Mouse (Mus musculus) limb, embryonic 11.5 days (tissue): ENCODE measurements at regions not wholly inside any gene's neighbourhood (a gene's known extent, or its start where the extent isn't known, plus 50 kb on each side); places are given as distances from the start of the nearest gene placed in this dataset.

Experiments used
- ATAC-seq: fragments of 200-750 bp; cut with Nextera tagmentation; 2 replicates; pipeline ENCODE4 v1.8.0; 2017; ENCODE audit warnings: low read depth; ENCODE audit not compliant: insufficient number of reproducible peaks, low FRiP score, low TSS enrichment
- DNase-seq: peaks from one replicate; pipeline ENCODE4 v3.0.0-alpha.2; 2015; ENCODE audit warnings: low spot score
- H3K27ac ChIP-seq: fragments of 300-500 bp; sonication (generic); replicated peaks from 2 replicates; pipeline ENCODE4 v1.5.1; 2014; ENCODE audit warnings: low read depth, mild to moderate bottlenecking, low read length
- H3K27me3 ChIP-seq: fragments of 300-500 bp; sonication (generic); 2 replicates; pipeline ENCODE4 v1.6.1; 2014; ENCODE audit warnings: mild to moderate bottlenecking, low read length, mixed read lengths; ENCODE audit not compliant: control insufficient read depth, insufficient read depth
- H3K36me3 ChIP-seq: fragments of 300-500 bp; sonication (generic); 2 replicates; pipeline ENCODE4 v1.6.1; 2014; ENCODE audit warnings: mild to moderate bottlenecking, low read length, moderate library complexity, mixed read lengths; ENCODE audit not compliant: control insufficient read depth, insufficient read depth
- H3K4me1 ChIP-seq: fragments of 300-500 bp; sonication (generic); 2 replicates; pipeline ENCODE4 v1.6.1; 2014; ENCODE audit warnings: low read length, mixed read lengths; ENCODE audit not compliant: control insufficient read depth, insufficient read depth
- H3K4me2 ChIP-seq: fragments of 300-500 bp; sonication (generic); 2 replicates; pipeline ENCODE4 v1.6.1; 2014; ENCODE audit warnings: low read depth, mild to moderate bottlenecking, moderate library complexity; ENCODE audit not compliant: severe bottlenecking
- H3K4me3 ChIP-seq: fragments of 300-500 bp; sonication (generic); 2 replicates; pipeline ENCODE4 v1.5.1; 2014; ENCODE audit warnings: low read depth, low read length
- H3K9ac ChIP-seq: fragments of 300-500 bp; sonication (generic); 2 replicates; pipeline ENCODE4 v1.6.1; 2014; ENCODE audit warnings: mild to moderate bottlenecking, low read length
- H3K9me3 ChIP-seq: fragments of 300-500 bp; sonication (generic); 2 replicates; pipeline ENCODE4 v1.6.1; 2016; ENCODE audit warnings: low read length; ENCODE audit not compliant: control insufficient read depth
- WGBS: fragments of 180-500 bp; shearing (Covaris S2); extraction: QIAGEN DNeasy Blood & Tissue Kit; methylation state at CpG from one replicate; pipeline ENCODE4 v1.1.7; 2014; 5-methylcytosine and 5-hydroxymethylcytosine counted together

GRCm38 (mm10) chr12:69023594-69023993 is 135.4 kb downstream of the Rps29 start:
- Histone ChIP-seq H3K9ac (no peak overlapping the region), H3K9me3 (no peaks in the 10 kb centered on the region), H3K27ac (no peak overlapping the region), H3K27me3 (no peaks in the 10 kb centered on the region), H3K36me3 (no peaks in the 10 kb centered on the region), H3K4me1 (no peaks in the 10 kb centered on the region), H3K4me3 (no peak overlapping the region), H3K4me2 (no peak overlapping the region)
- ATAC-seq: no peak
- no peak for DNase-seq
- WGBS: 54% methylated on average over 17 of the region's 17 CpGs

- Histone ChIP-seq H3K27me3 (no peaks in the 10 kb centered on the region), H3K36me3 (no peaks in the 10 kb centered on the region), H3K27ac (no peak overlapping the region), H3K9me3 (no peaks in the 10 kb centered on the region), H3K9ac (no peak overlapping the region), H3K4me3 (no peak overlapping the region), H3K4me1 (no peaks in the 10 kb centered on the region), H3K4me2 (no peak overlapping the region)
- no peak for DNase-seq
- no peak for ATAC-seq
- WGBS: 89% methylated on average over 7 of the region's 7 CpGs
Observed at GRCm38 (mm10) chr12:69016705-69017306, 142.2 kb downstream of the Rps29 start.

GRCm38 (mm10) chr12:69005141-69005540 is 153.8 kb downstream of the Rps29 start:
- DNase-seq (no peak), ATAC-seq (no peak)

GRCm38 (mm10) chr12:69002106-69002505 is 156.9 kb downstream of the Rps29 start:
- Histone ChIP-seq H3K4me3 (no peak overlapping the region), H3K27ac (no peak overlapping the region), H3K9ac (no peak overlapping the region), H3K4me1 (no peaks in the 10 kb centered on the region), H3K36me3 (no peaks in the 10 kb centered on the region), H3K9me3 (no peaks in the 10 kb centered on the region), H3K4me2 (no peak overlapping the region), H3K27me3 (no peaks in the 10 kb centered on the region)
- 89% methylated on average over 5 of the region's 5 CpGs for WGBS
- DNase-seq (no peak), ATAC-seq (no peak)

More at GRCm38 (mm10) chr12:69005141-69005540, 153.8 kb downstream of the Rps29 start:
- H3K27me3 ChIP-seq: no peaks in the 10 kb centered on the region
- H3K4me3 ChIP-seq: no peak overlapping the region
- no peak overlapping the region for H3K27ac ChIP-seq
- H3K36me3 ChIP-seq: no peaks in the 10 kb centered on the region
- H3K9me3 ChIP-seq: no peaks in the 10 kb centered on the region
- no peaks in the 10 kb centered on the region for H3K4me1 ChIP-seq
- no peak overlapping the region for H3K4me2 ChIP-seq
- no peak overlapping the region for H3K9ac ChIP-seq

GRCm38 (mm10) chr12:68997259-68997658 is 161.7 kb downstream of the Rps29 start:
- H3K4me2 ChIP-seq: no peak overlapping the region
- H3K36me3 ChIP-seq: no peaks in the 10 kb centered on the region
- no peaks in the 10 kb centered on the region for H3K27me3 ChIP-seq
- H3K27ac ChIP-seq: no peak overlapping the region
- no peaks in the 10 kb centered on the region for H3K9me3 ChIP-seq
- DNase-seq (no peak), ATAC-seq (no peak)
- no peak overlapping the region for H3K9ac ChIP-seq
- H3K4me1 ChIP-seq: no peaks in the 10 kb centered on the region
- 74% methylated on average over 6 of the region's 6 CpGs for WGBS
- H3K4me3 ChIP-seq: no peak overlapping the region

GRCm38 (mm10) chr12:68996740-68997139 is 162.2 kb downstream of the Rps29 start:
- no peak overlapping the region for H3K27ac ChIP-seq
- no peaks in the 10 kb centered on the region for H3K27me3 ChIP-seq
- H3K9ac ChIP-seq: no peak overlapping the region
- ATAC-seq: no peak
- no peak overlapping the region for H3K4me2 ChIP-seq
- no peaks in the 10 kb centered on the region for H3K9me3 ChIP-seq
- no peaks in the 10 kb centered on the region for H3K4me1 ChIP-seq
- no peaks in the 10 kb centered on the region for H3K36me3 ChIP-seq
- H3K4me3 ChIP-seq: no peak overlapping the region
- DNase-seq: no peak
- 59% methylated on average over 12 of the region's 12 CpGs for WGBS

- DNase-seq (no peak), ATAC-seq (no peak)
- no peaks in the 10 kb centered on the region for H3K4me1 ChIP-seq
- no peak overlapping the region for H3K4me2 ChIP-seq
- no peaks in the 10 kb centered on the region for H3K9me3 ChIP-seq
- H3K9ac ChIP-seq: no peak overlapping the region
- WGBS: 91% methylated on average over 4 of the region's 4 CpGs
- H3K36me3 ChIP-seq: no peaks in the 10 kb centered on the region
- H3K4me3 ChIP-seq: no peak overlapping the region
- H3K27me3 ChIP-seq: no peaks in the 10 kb centered on the region
- H3K27ac ChIP-seq: no peak overlapping the region
Observed at GRCm38 (mm10) chr12:68980640-68981039, 178.3 kb downstream of the Rps29 start.

- no peak for ATAC-seq
- H3K4me1 ChIP-seq: no peaks in the 10 kb centered on the region
- H3K4me2 ChIP-seq: no peak overlapping the region
- no peaks in the 10 kb centered on the region for H3K27me3 ChIP-seq
- no peak overlapping the region for H3K9ac ChIP-seq
- 75% methylated on average over 4 of the region's 4 CpGs for WGBS
- H3K36me3 ChIP-seq: no peaks in the 10 kb centered on the region
- DNase-seq: no peak
- H3K27ac ChIP-seq: no peak overlapping the region
- no peaks in the 10 kb centered on the region for H3K9me3 ChIP-seq
- H3K4me3 ChIP-seq: no peak overlapping the region
Observed at GRCm38 (mm10) chr12:68980173-68980572, 178.8 kb downstream of the Rps29 start.

GRCm38 (mm10) chr12:68979232-68979631 is 179.8 kb downstream of the Rps29 start:
- H3K36me3 ChIP-seq: no peaks in the 10 kb centered on the region
- no peak for DNase-seq
- H3K27ac ChIP-seq: no peak overlapping the region
- no peak overlapping the region for H3K9ac ChIP-seq
- H3K4me1 ChIP-seq: no peaks in the 10 kb centered on the region
- 92% methylated on average over 3 of the region's 3 CpGs for WGBS
- H3K9me3 ChIP-seq: no peaks in the 10 kb centered on the region
- no peak for ATAC-seq
- H3K4me2 ChIP-seq: no peak overlapping the region
- H3K4me3 ChIP-seq: no peak overlapping the region
- no peaks in the 10 kb centered on the region for H3K27me3 ChIP-seq
